Mouse (Mus musculus): ENCODE measurements around the gene Gpr39. TPM values are rescaled to one million over a fixed set of nuclear protein-coding genes. Genes with fewer than 3 reads are reported as not detected.

Gpr39 gene
- total RNA-seq, 1 experiment = 1.7 TPM

DNA sequence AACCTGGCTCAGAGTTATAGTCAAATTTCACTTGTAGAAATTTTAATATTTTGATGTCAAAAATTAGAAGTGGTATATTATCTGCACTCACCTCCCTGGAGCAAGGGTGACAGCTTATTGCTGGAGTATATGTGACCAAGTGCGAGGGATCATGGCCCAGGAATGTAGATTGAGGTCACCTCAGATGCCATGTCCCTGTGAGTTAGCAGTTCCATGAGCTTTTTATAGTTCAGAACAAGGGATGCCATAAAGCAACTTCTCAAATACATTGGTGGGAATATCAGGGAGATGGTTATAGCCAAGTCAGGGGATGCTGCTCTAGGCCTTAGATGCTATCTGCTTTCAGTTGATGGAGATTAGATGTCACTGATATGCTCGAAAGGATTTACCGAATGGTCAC is 27.7 kb upstream of the Gpr39 start:
- Histone ChIP-seq H3K9ac (ENCODE audit: insufficient read depth, low read depth, low read length, poor library complexity, severe bottlenecking) (no peak overlapping the region), H3K36me3 (ENCODE audit: control insufficient read depth, insufficient read depth, low read length, poor library complexity, severe bottlenecking) (no peaks in the 10 kb centered on the region), H3K9me3 (ENCODE audit: control insufficient read depth, insufficient read depth, low read depth, low read length) (no peaks in the 10 kb centered on the region), H3K27ac (ENCODE audit: insufficient read depth, low read depth, low read length, poor library complexity, severe bottlenecking) (no peak overlapping the region), H3K4me3 (ENCODE audit: insufficient read depth in 1 of 2, low read depth in 1 of 2, low read length in 2 of 2, poor library complexity in 1 of 2, severe bottlenecking in 1 of 2) (no peak overlapping the region), H3K4me1 (ENCODE audit: control insufficient read depth in 2 of 2, insufficient read depth in 2 of 2, low read length in 2 of 2, poor library complexity in 1 of 2) (no peaks in the 10 kb centered on the region)
- no peak for DNase-seq (ENCODE audit: low read depth, low spot score)
- in situ Hi-C loops (cut with MboI; ENCODE audit: low sequenced_read_pairs in 2 of 2, unreplicated experiment in 2 of 2) = no loop called here
- TF ChIP-seq ZNF384 (IDR thresholded peaks at IDR 0.05; ENCODE audit: low read depth, low read length) (no peak), MAFK (IDR thresholded peaks at IDR 0.05; ENCODE audit: insufficient read depth, low read depth, low read length) (no peak), CHD2 (IDR thresholded peaks at IDR 0.05; ENCODE audit: low read depth, low read length) (no peak), ZC3H11A (IDR thresholded peaks at IDR 0.05; ENCODE audit: borderline replicate concordance, low read depth, low read length) (no peak), HCFC1 (IDR thresholded peaks at IDR 0.05; ENCODE audit: borderline replicate concordance, insufficient read depth, low read length) (no peak)

DNA sequence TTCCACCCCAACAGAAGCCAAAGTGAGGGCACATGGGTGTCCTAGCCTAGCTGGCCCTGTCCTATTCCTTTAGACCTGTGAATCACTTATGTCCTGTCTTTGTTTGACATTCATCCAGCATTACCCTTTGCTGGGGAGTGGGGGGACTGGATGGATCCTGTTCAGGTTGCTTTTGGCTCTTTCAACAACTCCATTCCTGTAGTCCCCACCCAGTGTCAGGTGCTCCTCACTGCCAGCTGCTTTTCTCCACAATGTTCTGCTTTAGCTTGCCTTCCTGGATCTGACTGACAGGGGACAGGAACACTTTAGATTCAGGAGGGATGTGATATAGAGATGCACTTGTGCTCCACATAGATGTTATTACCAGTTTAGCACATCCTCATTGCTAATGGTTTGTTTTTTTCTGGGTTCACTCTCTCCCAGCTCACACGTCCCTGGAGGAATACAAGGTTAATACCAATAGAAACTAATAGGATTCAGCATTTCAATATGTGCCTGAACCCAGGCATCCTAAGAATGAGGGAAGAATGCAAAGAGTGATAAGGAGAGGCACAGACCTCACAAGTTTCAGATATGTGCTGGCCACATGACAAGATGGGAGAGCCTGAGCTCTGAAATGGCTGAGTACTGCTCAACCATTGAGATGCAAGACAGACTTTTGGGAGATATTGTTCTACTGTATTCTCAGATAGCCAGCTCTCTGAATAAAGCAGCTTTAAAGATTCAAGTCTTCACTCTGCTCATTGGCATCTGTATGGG is 23.8 kb upstream of the Gpr39 start:
- Histone ChIP-seq H3K36me3 (ENCODE audit: control insufficient read depth, insufficient read depth, low read length, poor library complexity, severe bottlenecking) (no peaks in the 10 kb centered on the region), H3K4me1 (ENCODE audit: control insufficient read depth in 2 of 2, insufficient read depth in 2 of 2, low read length in 2 of 2, poor library complexity in 1 of 2) (no peaks in the 10 kb centered on the region), H3K9ac (ENCODE audit: insufficient read depth, low read depth, low read length, poor library complexity, severe bottlenecking) (no peak overlapping the region), H3K27ac (ENCODE audit: insufficient read depth, low read depth, low read length, poor library complexity, severe bottlenecking) (no peak overlapping the region), H3K9me3 (ENCODE audit: control insufficient read depth, insufficient read depth, low read depth, low read length) (no peaks in the 10 kb centered on the region), H3K4me3 (ENCODE audit: insufficient read depth in 1 of 2, low read depth in 1 of 2, low read length in 2 of 2, poor library complexity in 1 of 2, severe bottlenecking in 1 of 2) (no peak overlapping the region)
- TF ChIP-seq HCFC1 (IDR thresholded peaks at IDR 0.05; ENCODE audit: borderline replicate concordance, insufficient read depth, low read length) (no peak), CHD2 (IDR thresholded peaks at IDR 0.05; ENCODE audit: low read depth, low read length) (no peak), ZNF384 (IDR thresholded peaks at IDR 0.05; ENCODE audit: low read depth, low read length) (no peak), MAFK (IDR thresholded peaks at IDR 0.05; ENCODE audit: insufficient read depth, low read depth, low read length) (no peak), ZC3H11A (IDR thresholded peaks at IDR 0.05; ENCODE audit: borderline replicate concordance, low read depth, low read length) (no peak)
- no peak for DNase-seq (ENCODE audit: low read depth, low spot score)
- in situ Hi-C loops (cut with MboI; ENCODE audit: low sequenced_read_pairs in 2 of 2, unreplicated experiment in 2 of 2) = no loop called here

DNA sequence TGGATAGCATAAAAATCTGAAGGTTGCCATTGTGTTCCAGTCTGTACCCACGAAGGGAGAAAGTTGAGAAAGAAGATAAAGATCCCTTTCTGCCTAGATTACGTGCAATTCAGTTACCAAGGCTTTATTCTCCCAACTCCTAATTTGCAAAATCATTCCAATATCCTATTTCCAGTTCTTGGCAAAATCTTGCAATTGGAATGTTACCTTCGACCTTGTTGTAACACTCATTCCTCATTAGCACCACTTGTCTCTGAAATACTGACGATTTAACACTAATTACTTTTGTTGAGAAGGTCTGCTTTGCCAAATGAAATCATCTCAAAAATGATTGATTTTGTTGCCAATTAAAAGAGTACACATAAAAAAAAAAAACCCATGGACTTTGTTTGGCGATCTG is 19.4 kb upstream of the Gpr39 start:
- TF ChIP-seq MAFK (IDR thresholded peaks at IDR 0.05; ENCODE audit: insufficient read depth, low read depth, low read length) (no peak), HCFC1 (IDR thresholded peaks at IDR 0.05; ENCODE audit: borderline replicate concordance, insufficient read depth, low read length) (no peak), ZC3H11A (IDR thresholded peaks at IDR 0.05; ENCODE audit: borderline replicate concordance, low read depth, low read length) (no peak), ZNF384 (IDR thresholded peaks at IDR 0.05; ENCODE audit: low read depth, low read length) (no peak), CHD2 (IDR thresholded peaks at IDR 0.05; ENCODE audit: low read depth, low read length) (no peak)
- no peak overlapping the region for H3K27ac ChIP-seq (ENCODE audit: insufficient read depth, low read depth, low read length, poor library complexity, severe bottlenecking)
- H3K9me3 ChIP-seq (ENCODE audit: control insufficient read depth, insufficient read depth, low read depth, low read length) = no peaks in the 10 kb centered on the region
- in situ Hi-C loops (cut with MboI; ENCODE audit: low sequenced_read_pairs in 2 of 2, unreplicated experiment in 2 of 2) = no loop called here
- no peak overlapping the region for H3K4me3 ChIP-seq (ENCODE audit: insufficient read depth in 1 of 2, low read depth in 1 of 2, low read length in 2 of 2, poor library complexity in 1 of 2, severe bottlenecking in 1 of 2)
- H3K4me1 ChIP-seq (ENCODE audit: control insufficient read depth in 2 of 2, insufficient read depth in 2 of 2, low read length in 2 of 2, poor library complexity in 1 of 2) = no peaks in the 10 kb centered on the region
- no peaks in the 10 kb centered on the region for H3K36me3 ChIP-seq (ENCODE audit: control insufficient read depth, insufficient read depth, low read length, poor library complexity, severe bottlenecking)
- H3K9ac ChIP-seq (ENCODE audit: insufficient read depth, low read depth, low read length, poor library complexity, severe bottlenecking) = no peak overlapping the region
- DNase-seq (ENCODE audit: low read depth, low spot score) = no peak

DNA sequence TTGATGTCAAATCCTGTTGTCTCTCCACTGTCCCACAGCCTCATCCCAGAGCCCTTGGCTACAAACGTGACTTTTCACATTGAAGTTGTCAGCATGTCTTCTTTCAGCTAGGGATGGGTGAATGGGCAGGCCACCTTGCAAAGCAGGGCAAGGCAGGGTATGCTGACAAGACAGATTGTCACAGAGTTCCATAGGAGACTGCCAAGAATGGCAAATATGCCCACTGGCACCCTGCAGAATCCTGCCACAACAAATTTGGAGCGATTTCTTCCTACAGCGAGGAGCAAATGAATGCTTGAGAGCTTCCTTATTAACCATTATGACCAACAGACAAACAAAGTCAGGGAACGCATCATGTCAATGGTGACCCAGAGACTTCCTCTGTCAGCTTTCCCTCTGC is 16.6 kb upstream of the Gpr39 start:
- H3K4me1 ChIP-seq (ENCODE audit: control insufficient read depth in 2 of 2, insufficient read depth in 2 of 2, low read length in 2 of 2, poor library complexity in 1 of 2) = no peaks in the 10 kb centered on the region
- in situ Hi-C loops (cut with MboI; ENCODE audit: low sequenced_read_pairs in 2 of 2, unreplicated experiment in 2 of 2) = no loop called here
- no peaks in the 10 kb centered on the region for H3K36me3 ChIP-seq (ENCODE audit: control insufficient read depth, insufficient read depth, low read length, poor library complexity, severe bottlenecking)
- H3K4me3 ChIP-seq (ENCODE audit: insufficient read depth in 1 of 2, low read depth in 1 of 2, low read length in 2 of 2, poor library complexity in 1 of 2, severe bottlenecking in 1 of 2) = no peak overlapping the region
- no peak overlapping the region for H3K27ac ChIP-seq (ENCODE audit: insufficient read depth, low read depth, low read length, poor library complexity, severe bottlenecking)
- no peak overlapping the region for H3K9ac ChIP-seq (ENCODE audit: insufficient read depth, low read depth, low read length, poor library complexity, severe bottlenecking)
- H3K9me3 ChIP-seq (ENCODE audit: control insufficient read depth, insufficient read depth, low read depth, low read length) = no peaks in the 10 kb centered on the region
- no peak for DNase-seq (ENCODE audit: low read depth, low spot score)
- TF ChIP-seq CHD2 (IDR thresholded peaks at IDR 0.05; ENCODE audit: low read depth, low read length) (no peak), ZC3H11A (IDR thresholded peaks at IDR 0.05; ENCODE audit: borderline replicate concordance, low read depth, low read length) (no peak), ZNF384 (IDR thresholded peaks at IDR 0.05; ENCODE audit: low read depth, low read length) (no peak), MAFK (IDR thresholded peaks at IDR 0.05; ENCODE audit: insufficient read depth, low read depth, low read length) (no peak), HCFC1 (IDR thresholded peaks at IDR 0.05; ENCODE audit: borderline replicate concordance, insufficient read depth, low read length) (no peak)

Measured in ES-E14 (cell line).